Mouse (Mus musculus): ENCODE data around the gene Taf10.
A peak's percentile ranks its signal among the peaks of the same experiment; 100 is the strongest.

DNA sequence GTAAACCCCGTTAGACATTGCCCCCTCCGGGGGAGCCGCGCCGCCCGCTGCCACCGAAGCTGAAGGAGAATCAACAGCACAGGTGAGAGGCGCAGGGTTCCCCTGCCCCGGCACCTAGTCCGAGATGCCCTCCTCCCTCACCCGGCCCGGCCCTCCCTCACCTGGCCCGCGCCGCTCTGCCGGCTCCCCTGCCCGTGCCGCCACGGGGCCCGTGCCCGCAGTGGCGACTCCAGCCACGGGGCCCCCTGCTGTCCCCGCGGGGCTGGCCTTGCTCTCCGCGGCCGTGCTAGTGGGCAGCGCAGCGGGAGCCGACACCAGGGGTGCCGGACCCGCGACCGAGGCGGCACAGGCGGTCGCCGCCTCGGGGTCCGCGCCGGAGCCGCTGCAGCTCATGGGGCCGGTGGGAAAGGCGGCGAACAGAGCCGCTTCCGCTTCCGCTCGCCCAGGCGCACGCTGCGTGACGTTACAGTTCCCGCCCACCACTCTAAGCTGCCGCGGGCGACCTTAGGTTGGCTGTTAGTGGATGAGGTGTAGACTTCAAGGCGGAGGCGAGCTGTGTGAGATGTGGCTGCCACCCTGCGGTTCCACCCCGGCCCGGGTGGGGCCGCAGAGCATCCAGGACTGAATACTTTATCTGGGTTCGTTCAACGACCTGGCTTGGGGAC lies at the start of gene Taf10:
- peak; percentile 73 for TF ChIP-seq POLR2A (IDR thresholded peaks at IDR 0.05; ENCODE audit: insufficient read depth, low read depth, low read length)
- TF ChIP-seq CTCF (IDR thresholded peaks at IDR 0.05), result peak; percentile 59
